Mouse (Mus musculus) heart, postnatal 0 days (tissue): ENCODE data around the gene Ccdc88a. TPM values are rescaled to one million over a fixed set of nuclear protein-coding genes. Genes with fewer than 3 reads are reported as not detected.
A peak's percentile ranks its signal among the peaks of the same experiment; 100 is the strongest.

Source experiments
- ATAC-seq: fragments of 200-750 bp; cut with Nextera tagmentation; 2 replicates; pipeline ENCODE4 v1.8.0; 2017; ENCODE audit warnings: low read depth, moderate number of reproducible peaks, moderate library complexity; ENCODE audit not compliant: insufficient read depth
- DNase-seq: peaks from one replicate; pipeline ENCODE4 v3.0.0-alpha.2; 2016; ENCODE audit warnings: low spot score
- H3K27ac ChIP-seq: fragments of 300-500 bp; sonication (generic); 2 replicates; pipeline ENCODE4 v1.5.1; 2014; ENCODE audit warnings: low read depth, mild to moderate bottlenecking
- H3K27me3 ChIP-seq: fragments of 300-500 bp; sonication (generic); 2 replicates; pipeline ENCODE4 v1.6.1; 2014; ENCODE audit warnings: low read length, mixed read lengths; ENCODE audit not compliant: control insufficient read depth, insufficient read depth
- H3K36me3 ChIP-seq: fragments of 300-500 bp; sonication (generic); replicated peaks from 2 replicates; pipeline ENCODE4 v1.6.1; 2014; ENCODE audit warnings: low read length, mixed read lengths; ENCODE audit not compliant: control insufficient read depth, insufficient read depth
- H3K4me1 ChIP-seq: fragments of 300-500 bp; sonication (generic); 2 replicates; pipeline ENCODE4 v1.6.1; 2014; ENCODE audit warnings: antibody characterized with exemption; ENCODE audit not compliant: control insufficient read depth, insufficient read depth
- H3K4me2 ChIP-seq: fragments of 300-500 bp; sonication (generic); 2 replicates; pipeline ENCODE4 v1.6.1; 2014; ENCODE audit warnings: low read depth, mild to moderate bottlenecking, low read length, moderate library complexity
- H3K4me3 ChIP-seq: fragments of 300-500 bp; sonication (generic); 2 replicates; pipeline ENCODE4 v1.5.1; 2014; ENCODE audit warnings: low read depth, low read length
- H3K9ac ChIP-seq: fragments of 300-500 bp; sonication (generic); replicated peaks from 2 replicates; pipeline ENCODE4 v1.6.1; 2014; ENCODE audit warnings: low read depth, low read length, mixed read lengths
- H3K9me3 ChIP-seq: fragments of 300-500 bp; sonication (generic); replicated peaks from 2 replicates; pipeline ENCODE4 v1.6.1; 2016; ENCODE audit warnings: low read length; ENCODE audit not compliant: control insufficient read depth
- CTCF ChIP-seq: IDR thresholded peaks from 2 replicates; pipeline ENCODE4 v1.5.1; 2016; ENCODE audit warnings: antibody characterized with exemption, control low read depth, low read depth
- EP300 ChIP-seq: IDR thresholded peaks from 2 replicates; pipeline ENCODE4 v1.6.1; 2016; ENCODE audit warnings: antibody characterized with exemption, low read depth
- WGBS: fragments of 180-500 bp; shearing (Covaris S2); extraction: QIAGEN DNeasy Blood & Tissue Kit; methylation state at CpG from one replicate; pipeline ENCODE4 v1.1.7; 2014; 5-methylcytosine and 5-hydroxymethylcytosine counted together
- polyA plus RNA-seq: library from polyadenylated mRNA; unstranded; fragments of >200 nt; fragmentation: Nextera tagmentation; extraction: Ambion mirVana; gene quantifications from 2 replicates; pipeline ENCODE4 v1.2.1, GENCODE M21; 2015
- total RNA-seq: library from RNA; depleted of rRNA; stranded (reverse); fragments of >200 nt; gene quantifications from 2 replicates; pipeline ENCODE4 v1.2.3, GENCODE M21; 2014; ENCODE audit warnings: low replicate concordance

Gene Ccdc88a
- total and polyA plus RNA-seq, 2 experiments from 2014 or later, result 11.9 to 13.6 TPM

DNA sequence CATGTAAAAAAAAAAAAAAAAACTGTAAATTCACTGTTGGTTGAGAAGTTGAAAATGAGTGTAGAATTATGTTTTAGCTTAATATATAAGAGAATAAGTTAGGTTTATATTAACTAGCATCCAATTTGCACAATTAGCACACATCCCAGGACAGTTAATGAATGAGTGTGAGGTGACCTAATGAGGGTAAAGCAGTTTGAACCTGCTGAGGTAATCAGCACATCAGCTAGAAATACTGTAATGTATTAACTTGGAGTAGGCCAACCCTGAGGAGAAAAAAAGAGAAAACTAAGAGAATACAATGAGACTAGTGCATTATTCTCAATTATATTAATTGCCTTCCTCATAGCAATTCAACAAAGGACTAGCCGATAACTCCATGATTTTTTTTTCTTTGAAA, 136.0 kb downstream of the Ccdc88a start:
- H3K27ac ChIP-seq, result no peak overlapping the region
- no peak for TF ChIP-seq CTCF
- no peak for TF ChIP-seq EP300
- no peak overlapping the region for H3K9ac ChIP-seq
- ATAC-seq (no peak), DNase-seq (no peak)
- no peak overlapping the region for H3K4me2 ChIP-seq
- no peaks in the 10 kb centered on the region for H3K9me3 ChIP-seq
- 0 out of 2 replicates have a peak, but pooled peaks cover 6% of the 10 kb centered on the region for H3K4me1 ChIP-seq
- no peaks in the 10 kb centered on the region for H3K27me3 ChIP-seq
- H3K4me3 ChIP-seq, result no peak overlapping the region
- H3K36me3 ChIP-seq, result peaks cover 29% of the 10 kb centered on the region
- WGBS, result 98% methylated on average over 1 of the region's 1 CpGs

DNA sequence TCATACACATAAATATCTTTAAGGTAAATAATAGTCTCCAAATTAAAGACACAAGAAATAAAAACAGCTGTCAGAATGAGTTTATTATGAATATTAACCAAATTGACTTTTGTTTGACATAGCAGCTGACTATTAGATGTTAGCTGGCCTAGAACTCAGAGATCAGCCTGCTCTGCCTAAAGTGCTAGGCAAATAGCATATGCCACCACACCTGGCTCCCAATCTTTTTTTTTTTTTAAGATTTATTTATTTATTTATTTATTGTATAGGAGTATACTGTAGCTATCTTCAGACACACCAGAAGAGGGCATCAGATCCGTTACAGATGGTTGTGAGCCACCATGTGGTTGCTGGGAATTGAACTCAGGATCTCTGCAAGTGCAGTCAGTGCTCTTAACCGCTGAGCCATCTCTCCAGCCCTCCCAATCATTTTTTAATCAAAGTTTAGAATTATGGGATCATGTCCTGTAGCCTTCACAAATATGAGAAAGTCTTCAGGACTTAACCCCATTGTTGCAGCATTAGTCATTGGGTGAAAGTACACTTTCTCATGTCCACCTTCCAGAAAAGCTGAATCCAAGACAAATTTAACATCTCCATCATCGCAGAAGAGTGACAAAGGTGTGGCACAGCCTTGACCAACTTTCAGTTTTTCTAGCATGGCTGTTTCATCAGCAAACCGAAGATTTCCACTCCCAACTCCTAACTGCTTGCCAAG, 139.5 kb downstream of the Ccdc88a start:
- Histone ChIP-seq H3K36me3 (peaks cover 17% of the 10 kb centered on the region), H3K4me2 (no peak overlapping the region), H3K27ac (no peak overlapping the region), H3K9me3 (no peaks in the 10 kb centered on the region), H3K4me1 (0 out of 2 replicates have a peak, but pooled peaks cover 6% of the 10 kb centered on the region), H3K4me3 (no peak overlapping the region), H3K27me3 (no peaks in the 10 kb centered on the region), H3K9ac (no peak overlapping the region)
- WGBS, result 94% methylated on average over 4 of the region's 4 CpGs
- ATAC-seq (no peak), DNase-seq (no peak)
- TF ChIP-seq EP300, result no peak
- no peak for TF ChIP-seq CTCF

DNA sequence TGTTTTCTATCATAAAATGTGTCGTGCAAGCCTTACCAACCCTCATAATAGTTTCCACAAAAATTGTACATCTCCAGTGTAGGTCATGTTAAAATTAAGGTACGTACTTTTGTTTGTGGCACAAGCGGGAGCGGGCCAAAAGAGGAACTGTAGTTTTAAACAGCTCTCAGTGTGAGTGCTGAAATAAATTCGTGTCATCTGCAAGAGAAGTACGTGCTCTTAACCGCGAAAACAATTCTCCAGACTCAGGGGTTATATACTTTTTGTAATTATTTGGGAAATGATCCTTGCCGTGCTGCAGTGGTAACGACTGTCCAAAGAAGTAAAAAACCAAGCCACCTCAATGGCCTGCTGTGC, 140.8 kb downstream of the Ccdc88a start:
- ATAC-seq, result peak; percentile 3; the same call in 1 of the 2 replicates
- H3K36me3 ChIP-seq, result peaks cover 17% of the 10 kb centered on the region
- H3K4me2 ChIP-seq, result peak overlapping the region; percentile 60
- H3K4me1 ChIP-seq, result 0 out of 2 replicates have a peak, but pooled peaks cover 6% of the 10 kb centered on the region
- TF ChIP-seq CTCF (no peak), EP300 (no peak)
- H3K4me3 ChIP-seq, result peak overlapping the region; percentile 70
- no peak for DNase-seq
- peak overlapping the region; percentile 73 for H3K27ac ChIP-seq
- H3K9me3 ChIP-seq, result 0 out of 2 replicates have a peak, but pooled peaks cover 6% of the 10 kb centered on the region
- peak overlapping the region; percentile 49 for H3K9ac ChIP-seq
- no peaks in the 10 kb centered on the region for H3K27me3 ChIP-seq
- 24% methylated on average over 10 of the region's 10 CpGs for WGBS

DNA sequence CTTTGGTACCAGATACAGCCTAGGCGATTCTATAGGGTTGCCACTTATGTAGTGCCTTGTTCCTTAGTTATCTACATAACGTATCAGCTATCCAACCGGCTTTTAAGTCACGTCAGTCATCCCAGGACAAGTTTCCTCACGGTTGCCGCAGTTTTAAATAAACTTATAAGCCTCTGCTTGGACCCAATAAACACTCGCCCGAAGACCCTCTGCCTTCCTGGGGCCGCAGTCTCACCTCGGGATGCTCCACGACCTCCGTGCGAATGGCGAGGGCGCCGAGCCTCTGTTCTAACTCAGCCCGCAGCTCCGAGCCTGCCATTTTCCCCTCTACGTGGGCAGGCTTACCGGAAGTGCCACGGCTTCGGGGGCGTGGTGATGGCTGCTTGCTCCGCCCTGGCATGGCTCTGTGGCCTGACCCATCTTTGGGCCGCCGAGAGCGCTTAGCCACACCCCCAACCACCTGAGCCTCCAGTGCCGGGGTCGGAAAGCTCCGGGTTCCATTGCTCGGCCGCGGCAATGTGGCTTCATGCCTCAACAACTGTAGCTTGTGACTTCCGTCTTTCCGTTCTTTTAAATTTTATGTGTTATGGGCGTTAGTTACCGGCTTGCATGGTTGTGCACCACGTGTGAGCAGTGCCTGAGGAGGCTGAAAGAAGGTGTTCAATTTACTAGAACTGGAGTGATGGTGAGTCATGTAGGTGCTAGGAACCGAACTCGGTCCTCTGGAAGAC, 141.4 kb downstream of the Ccdc88a start, which contains the start of gene Prorsd1:
Gene Prorsd1, minus strand, starts transcription at position 352 of the 731 bp plus-strand sequence.
- Histone ChIP-seq H3K4me2 (peak within 1 kb of the TSS; percentile 60), H3K4me1 (0 out of 2 replicates have a peak, but pooled peaks cover 6% of the 10 kb centered on the region), H3K9ac (peak within 1 kb of the TSS; percentile 49), H3K36me3 (peaks cover 14% of the 10 kb centered on the region), H3K4me3 (peak within 1 kb of the TSS; percentile 70), H3K9me3 (0 out of 2 replicates have a peak, but pooled peaks cover 6% of the 10 kb centered on the region), H3K27ac (peak within 1 kb of the TSS; percentile 73), H3K27me3 (no peaks in the 10 kb centered on the region)
- ATAC-seq (peak; percentile 99), DNase-seq (peak; percentile 78)
- TF ChIP-seq EP300, result no peak
- TF ChIP-seq CTCF, result no peak
- 2% methylated on average over 40 of the region's 40 CpGs for WGBS

DNA sequence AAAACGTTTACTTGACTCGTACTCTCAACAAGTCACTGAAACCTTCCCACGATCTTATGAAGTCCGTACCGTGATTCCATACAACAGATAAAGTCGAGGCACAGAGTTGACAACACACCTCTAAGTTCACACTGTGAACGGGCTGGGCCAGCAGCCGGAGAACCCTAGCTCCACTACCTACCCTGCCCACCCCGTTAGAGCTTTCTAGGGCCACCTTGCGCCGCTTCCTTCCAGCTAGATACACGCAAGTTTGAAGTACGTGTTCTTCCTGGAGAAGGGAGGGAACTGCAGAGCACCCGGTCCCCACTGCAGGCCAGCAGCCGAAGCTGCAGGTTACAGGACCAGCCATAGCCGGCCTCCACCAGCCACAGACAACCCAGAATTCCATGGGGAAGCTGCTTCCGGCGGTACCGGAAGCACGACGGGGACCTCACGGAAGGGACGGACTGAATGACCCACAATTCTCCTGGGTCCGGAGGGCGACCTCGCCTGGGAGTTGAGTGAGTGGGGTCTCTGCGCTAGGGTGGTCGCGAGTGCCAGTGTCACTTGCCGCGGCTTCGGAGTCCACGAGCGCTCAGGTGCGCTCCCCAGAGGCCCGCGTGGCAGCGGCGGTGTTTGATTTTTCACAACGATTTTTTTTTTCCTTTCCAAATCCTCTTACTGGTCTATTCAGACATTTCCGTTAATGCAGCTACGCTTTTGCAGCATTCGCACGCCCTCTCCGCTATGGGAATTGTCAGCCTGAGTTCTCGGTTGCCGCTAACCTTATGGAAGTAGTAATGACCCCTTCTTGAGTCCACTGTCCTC, 152.7 kb downstream of the Ccdc88a start, which contains the start of gene Mtif2:
Gene Mtif2, plus strand, starts transcription at position 421 of the 807 bp plus-strand sequence.
- TF ChIP-seq EP300, result no peak; the same call in 1 of the 2 replicates
- no peak for TF ChIP-seq CTCF
- Histone ChIP-seq H3K4me2 (peak within 1 kb of the TSS; percentile 90), H3K27me3 (no peaks in the 10 kb centered on the region), H3K36me3 (peaks cover 15% of the 10 kb centered on the region), H3K9me3 (no peaks in the 10 kb centered on the region), H3K27ac (peak within 1 kb of the TSS; percentile 93), H3K9ac (peak within 1 kb of the TSS; percentile 87), H3K4me3 (peak within 1 kb of the TSS; percentile 82), H3K4me1 (peaks cover 11% of the 10 kb centered on the region)
- DNase-seq (peak; percentile 89), ATAC-seq (peak; percentile 97)
- WGBS, result 2% methylated on average over 47 of the region's 47 CpGs
